Mouse (Mus musculus): Measurements from ENCODE around the gene Depdc5.
"Not testable (repeated sequence)": the region's sequence is repeated elsewhere in the genome, so short reads cannot be mapped to it uniquely, and the experiment has no call there.

Depdc5 gene

DNA sequence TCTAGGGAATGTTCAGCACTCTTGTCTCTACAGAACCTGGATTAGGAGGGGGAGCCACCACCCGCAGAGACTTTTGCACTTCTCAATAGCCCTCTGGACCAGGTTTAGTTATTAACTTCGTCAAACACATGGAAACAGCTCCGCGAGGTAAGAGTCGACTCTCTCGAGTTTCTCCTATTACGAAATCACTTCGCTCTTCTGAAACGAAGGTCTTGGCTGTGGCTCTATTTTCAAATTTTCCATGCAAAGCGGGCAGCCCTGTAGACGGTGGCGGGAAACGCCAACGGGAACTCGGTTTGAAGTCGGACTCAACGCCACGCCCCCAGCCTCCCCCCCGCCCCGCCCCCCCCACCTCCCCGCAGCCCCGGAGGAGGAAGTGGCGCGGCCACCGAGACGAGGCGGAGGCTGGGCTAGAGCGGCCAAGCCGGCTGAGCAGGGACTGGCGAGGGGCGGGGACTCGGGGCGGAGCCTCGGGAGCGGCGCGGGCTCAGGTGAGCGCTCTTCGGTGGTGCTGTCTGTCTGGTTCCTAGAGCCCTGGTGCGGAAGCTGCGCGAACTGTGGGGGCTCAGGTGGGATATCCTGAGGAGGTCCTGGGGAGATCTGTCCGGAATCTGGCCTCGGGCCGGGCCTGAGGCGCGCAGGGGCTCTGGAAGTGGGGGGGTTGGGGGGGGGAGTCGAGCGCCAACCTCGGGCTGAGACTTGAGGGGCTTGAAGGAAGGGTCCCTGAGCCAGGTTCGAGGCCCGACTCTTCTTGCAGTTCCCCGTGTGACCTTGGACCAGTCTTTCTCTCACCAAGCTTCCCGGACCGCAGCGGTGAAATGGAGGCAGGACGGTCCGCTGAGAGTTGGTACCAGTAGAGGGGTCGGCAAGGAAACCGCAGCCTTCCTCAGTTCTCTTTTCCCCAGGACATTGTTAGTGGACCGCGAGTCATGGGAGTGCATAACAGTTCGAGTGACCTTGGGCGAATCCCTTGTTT lies at the start of gene Depdc5:
Gene Depdc5, plus strand, starts transcription at position 449 of the 976 bp plus-strand sequence.
- peak; percentile 91 to 92 for DNase-seq (ENCODE audit: low spot score in 2 of 2)

DNA sequence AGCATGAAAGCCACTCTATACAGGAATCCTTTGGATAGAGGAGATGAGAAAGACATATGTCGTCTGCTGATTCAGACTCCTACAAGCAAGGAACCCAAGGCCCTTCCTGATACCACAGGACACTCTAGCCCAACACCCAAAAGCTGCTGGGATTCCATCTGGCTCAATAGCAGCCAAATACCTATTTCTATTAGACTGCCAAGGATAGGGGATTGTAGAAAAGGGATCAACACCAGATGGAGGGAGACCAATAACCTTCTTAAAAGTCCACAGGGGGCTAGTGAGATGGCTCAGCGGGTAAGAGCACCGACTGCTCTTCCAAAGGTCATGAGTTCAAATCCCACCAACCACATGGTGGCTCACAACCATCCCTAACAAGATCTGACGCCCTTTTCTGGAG lies 48.1 kb upstream of the Depdc5 start:
- DNase-seq (ENCODE audit: low spot score in 2 of 2) = no peak

DNA sequence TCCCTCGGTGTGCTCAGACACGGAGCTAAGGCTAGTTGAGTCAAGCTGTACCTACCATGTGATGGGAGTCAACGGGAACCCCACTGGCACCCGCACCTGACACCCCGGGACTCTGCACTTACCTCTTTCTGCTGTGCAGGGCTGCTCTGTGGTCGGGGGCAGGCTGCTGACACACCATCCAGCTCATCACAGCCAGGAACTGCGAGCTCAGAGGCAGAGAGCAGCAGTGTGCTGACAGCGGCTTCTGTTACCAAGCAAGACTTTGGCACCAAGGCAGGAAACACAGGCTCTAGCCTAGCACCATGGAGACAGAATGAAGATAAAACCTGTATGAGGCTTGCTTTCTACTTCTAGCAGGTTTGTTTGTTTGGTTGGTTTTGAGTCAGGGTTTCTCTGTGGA lies 43.0 kb upstream of the Depdc5 start:
- no peak for DNase-seq (ENCODE audit: low spot score in 2 of 2)

DNA sequence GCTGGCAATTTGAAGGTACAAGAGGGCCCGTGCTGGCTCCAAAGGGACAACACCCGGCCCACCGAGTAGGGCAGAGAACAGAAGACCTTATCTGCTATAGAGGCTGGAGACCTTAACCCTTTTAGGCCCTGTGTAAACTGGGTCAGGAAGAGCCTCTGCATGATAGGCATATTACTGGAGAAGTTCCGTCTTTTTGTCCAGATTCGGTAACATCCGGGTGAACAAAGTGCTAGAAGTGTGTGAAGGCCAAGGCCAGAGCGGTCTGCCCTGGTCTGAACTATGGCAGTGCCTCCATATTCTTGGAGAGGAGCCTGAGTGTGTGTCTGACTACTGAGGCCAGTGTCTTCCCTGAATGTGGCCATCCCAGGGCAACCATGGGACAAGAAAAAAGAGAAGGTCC lies 36.5 kb upstream of the Depdc5 start, which contains the start of gene Gm20671:
Gene Gm20671, minus strand, starts transcription at position 101 of the 400 bp plus-strand sequence.
- DNase-seq (ENCODE audit: low spot score in 2 of 2) = no peak

DNA sequence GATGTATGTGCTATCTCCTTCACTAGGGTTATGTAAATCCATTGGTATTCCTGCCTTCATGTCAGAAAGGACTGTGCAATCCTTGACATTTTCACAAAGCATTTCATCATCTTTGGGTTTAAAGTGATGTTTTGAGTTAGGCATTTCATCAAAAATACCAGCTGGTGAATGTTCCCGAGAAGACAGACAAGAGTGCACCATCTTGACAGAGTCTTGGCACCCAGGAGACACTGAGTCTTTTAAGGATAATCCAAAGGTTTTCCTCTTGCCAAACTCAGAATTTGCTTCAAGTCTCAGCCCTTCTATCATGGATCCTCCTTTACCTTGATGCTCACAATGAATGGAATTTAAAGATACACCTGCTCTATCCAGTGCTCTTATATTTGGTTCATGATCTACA lies 34.7 kb upstream of the Depdc5 start:
- not testable (repeated sequence) for DNase-seq (ENCODE audit: low spot score in 2 of 2)

DNA sequence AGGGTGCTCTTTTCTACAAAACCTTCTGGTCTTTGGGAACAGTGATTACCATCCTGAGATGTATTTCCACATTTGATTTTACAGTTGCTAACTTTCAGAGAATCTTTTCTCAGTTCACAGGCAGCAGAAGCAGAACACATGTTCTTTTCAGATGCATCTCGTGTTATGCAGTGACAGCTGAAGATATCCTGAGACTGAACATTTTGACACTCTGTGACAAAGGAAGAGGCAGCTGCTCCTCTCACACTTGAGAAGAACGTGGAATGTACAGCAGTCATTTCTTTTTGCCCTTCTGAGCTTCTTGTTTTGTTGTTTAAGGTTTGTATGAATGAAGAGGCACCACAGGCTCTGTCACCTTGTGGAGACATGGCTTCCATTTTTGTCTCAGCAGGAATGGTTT lies 33.4 kb upstream of the Depdc5 start:
- no peak for DNase-seq (ENCODE audit: low spot score in 2 of 2)

DNA sequence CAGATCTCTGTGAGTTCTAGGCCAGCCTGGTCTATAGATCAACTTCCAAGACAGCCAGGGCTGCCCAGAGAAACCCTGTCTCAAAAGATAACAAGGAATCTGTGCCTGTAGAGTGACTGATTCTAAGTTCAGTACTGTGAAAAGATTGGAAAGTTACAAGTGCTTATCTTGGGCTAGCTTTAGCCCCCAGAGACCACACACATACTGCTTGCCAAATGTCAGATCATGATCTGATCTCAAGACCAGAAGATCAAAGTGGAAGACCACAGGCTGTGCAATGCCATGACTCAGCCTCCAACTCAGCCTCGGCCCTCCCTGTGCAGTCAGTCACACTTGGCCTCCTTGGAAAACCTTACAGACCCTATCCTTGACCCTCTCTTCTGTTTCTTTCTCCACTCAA lies 29.0 kb upstream of the Depdc5 start:
- no peak for DNase-seq (ENCODE audit: low spot score in 2 of 2)

DNA sequence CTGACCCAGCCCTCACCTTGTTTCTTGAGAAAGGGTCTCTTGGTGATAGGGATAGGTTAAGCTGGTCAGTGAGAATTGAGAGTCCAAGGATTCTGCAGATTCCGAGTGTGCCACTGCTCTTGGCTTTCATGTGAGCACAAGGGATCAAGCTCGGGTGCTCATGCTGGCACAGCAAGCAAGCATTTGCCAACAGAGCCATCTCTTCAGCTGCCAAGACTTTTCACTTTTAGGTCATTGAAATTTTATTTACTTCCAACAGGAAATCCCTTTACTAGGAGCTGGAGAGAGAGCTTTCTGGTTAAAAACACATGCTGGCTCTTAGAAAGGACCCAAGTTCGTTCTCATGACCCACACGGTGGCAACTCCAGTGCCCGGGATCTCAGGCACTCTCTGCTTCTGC lies 26.5 kb upstream of the Depdc5 start:
- DNase-seq (ENCODE audit: low spot score in 2 of 2) = no peak

DNA sequence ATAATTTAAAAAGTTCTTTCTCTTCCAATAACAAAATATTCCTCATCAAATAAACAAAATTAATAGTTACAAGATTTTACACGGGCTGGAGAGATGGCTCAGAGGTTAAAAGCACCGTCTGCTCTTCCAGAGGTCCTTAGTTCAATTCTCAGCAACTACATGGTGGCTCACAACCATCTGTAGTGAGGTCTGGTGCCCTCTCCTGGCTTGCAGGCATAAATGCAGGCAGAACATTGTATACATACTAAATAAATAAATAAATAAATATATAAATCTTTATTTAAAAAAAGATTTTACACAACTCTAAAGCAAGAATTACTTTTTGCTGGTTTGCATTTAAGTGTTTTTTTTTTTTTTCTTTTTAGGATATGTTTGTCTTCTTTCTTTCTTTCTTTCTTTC lies 23.5 kb upstream of the Depdc5 start:
- DNase-seq (ENCODE audit: low spot score in 2 of 2) = no peak

DNA sequence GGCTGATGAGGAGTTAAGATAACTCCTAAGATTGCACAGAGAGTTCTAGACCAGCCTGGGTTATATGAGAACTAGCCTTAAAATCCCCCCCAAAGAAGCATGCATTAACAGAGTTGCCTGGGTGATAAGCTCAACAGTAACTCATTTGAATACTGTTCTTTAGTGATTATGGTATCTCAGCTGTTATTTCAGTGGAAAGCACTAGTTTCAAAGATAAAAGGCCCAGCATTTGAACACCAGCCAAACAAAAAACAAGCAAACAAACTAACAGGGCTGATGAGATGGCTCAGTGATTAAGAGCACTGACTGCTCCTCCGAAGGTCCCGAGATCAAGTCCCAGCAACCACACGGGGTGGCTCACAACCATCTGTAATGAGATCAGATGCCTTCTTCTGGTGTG lies 14.3 kb upstream of the Depdc5 start:
- no peak for DNase-seq (ENCODE audit: low spot score in 2 of 2)

DNA sequence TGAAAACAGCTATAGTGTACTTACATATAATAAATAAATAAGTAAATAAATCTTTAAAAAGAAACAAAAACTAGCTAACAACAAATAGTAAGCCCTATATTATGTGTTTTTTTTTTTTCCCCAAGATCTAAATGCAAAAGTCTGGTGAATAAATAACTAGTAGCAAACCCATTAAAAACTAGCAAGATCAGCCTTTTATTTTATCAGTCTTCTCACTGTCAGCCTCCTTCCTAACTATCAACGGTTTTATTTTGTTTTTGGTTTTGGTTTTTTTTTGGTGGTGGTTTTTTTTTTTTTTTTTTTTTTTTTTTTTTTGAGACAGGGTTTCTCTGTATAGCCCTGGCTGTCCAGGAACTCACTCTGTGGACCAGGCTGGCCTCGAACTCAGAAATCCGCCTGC lies 13.9 kb upstream of the Depdc5 start:
- not testable (repeated sequence) for DNase-seq (ENCODE audit: low spot score in 2 of 2)

DNA sequence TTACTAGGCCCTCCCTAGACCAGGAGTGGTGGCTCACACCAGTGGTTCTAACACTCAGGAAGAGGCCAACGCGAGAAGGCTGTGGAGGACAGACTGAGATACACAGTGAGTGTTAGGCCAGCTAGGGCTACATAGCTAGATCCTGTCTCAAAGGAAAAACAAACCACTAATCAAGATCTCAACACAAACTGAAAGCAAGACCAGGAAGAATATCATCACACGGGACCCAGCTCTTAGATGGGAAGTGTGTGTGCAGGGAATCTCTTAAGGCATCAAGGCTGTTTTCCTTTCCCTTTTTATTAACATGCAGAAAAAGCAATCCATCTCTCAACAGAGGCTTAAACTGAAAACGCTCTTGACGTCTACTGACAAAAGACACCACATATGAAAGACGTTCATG lies 11.5 kb upstream of the Depdc5 start:
- no peak for DNase-seq (ENCODE audit: low spot score in 2 of 2)

DNA sequence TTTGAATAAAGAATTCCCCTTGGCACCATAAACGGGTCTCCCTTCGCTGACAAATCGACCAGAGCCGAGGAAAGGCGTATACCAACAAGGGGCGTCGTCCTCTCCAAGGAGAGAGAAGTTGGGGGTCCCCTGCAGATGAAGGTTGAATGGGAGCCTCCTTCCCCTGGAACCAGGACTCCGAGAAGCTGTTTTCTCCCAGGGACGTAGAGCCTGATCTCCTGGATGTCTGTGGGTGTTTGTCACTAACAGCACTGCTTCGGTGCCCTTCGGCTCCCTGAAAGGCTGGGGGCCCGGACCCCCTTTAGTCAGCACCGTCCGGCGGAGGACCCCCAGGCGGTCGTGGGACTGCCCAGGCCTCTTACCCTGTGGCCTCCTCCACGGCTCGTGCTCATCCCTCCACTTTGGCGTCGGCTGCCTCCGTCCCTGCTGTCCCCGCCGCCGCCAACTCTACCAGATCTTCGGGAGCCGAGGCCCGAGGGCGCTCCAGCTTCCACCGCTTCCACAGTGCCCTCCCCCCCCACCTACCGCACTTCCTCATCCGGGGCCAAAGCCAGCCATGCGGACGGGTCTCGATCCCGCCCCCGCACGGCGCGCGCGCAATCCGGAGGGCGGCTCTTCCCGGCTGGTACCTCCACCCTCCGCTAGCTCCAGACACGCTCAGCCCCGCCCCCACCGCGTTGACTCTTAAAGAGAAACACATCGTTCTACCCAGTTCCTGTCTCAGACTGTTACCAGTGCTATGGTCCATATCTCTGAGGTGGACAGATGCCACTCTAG lies 9.6 kb upstream of the Depdc5 start, which contains the start of gene Prr14l:
Gene Prr14l, minus strand, starts transcription at position 526 of the 777 bp plus-strand sequence.
- DNase-seq (ENCODE audit: low spot score in 2 of 2) = peak; percentile 95 to 99

DNA sequence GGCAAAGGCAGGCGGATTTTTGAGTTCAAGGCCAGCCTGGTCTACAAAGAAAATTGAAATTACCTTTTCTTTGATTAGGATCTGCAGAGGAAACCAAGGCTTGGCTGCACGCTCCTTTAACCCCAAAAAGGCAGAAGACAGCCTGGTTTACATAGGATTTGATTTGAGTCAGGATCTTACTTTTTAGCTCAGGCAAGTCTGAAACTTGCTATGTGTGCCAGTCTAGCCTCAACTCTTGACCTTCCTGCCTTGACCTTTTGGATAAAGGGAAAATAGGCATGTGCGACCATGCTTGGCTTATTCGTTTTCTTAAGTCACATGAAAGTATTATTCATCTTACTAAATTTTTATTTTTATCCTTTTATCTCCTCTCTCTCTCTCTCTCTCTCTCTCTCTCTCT lies 8.7 kb upstream of the Depdc5 start:
- DNase-seq (ENCODE audit: low spot score in 2 of 2) = no peak

DNA sequence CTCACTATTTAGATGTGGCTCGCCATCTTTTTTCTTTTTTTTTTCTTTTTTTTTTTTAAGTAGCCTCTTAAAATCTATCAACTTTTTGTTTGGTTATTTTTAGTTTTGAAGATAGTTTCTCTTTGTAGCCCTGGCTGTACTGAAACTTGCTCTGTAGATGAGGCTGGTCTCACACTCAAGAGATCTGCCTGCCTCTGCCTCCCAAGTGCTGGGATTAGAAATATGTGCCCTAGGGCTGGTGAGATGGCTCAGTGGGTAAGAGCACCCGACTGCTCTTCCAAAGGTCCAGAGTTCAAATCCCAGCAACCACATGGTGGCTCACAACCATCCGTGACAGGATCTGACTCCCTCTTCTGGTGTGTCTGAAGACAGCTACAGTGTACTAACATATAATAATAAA lies 8.2 kb upstream of the Depdc5 start:
- DNase-seq (ENCODE audit: low spot score in 2 of 2) = not testable (repeated sequence)

DNA sequence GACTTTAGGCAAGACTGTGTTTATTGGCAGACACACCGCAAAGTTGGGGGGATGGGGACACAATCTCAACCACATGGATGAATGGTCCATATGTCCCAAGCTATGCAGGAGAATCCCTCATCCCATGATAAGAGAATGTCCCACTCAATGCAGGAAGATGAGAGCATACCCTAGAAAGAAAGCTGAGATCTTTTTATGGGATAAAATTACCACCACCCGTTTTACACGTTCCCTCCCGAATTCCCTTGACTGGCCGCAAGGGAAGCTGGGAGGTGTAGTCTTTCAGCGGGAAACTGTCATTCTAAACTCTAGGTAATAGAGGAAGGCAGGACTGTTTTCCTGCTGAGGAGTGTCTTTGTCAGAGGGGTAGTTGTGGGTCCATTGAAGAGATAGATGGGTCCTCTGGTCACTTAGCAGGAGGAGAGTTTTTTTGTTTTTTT lies 5.7 kb upstream of the Depdc5 start:
- no peak for DNase-seq (ENCODE audit: low spot score in 2 of 2)

DNA sequence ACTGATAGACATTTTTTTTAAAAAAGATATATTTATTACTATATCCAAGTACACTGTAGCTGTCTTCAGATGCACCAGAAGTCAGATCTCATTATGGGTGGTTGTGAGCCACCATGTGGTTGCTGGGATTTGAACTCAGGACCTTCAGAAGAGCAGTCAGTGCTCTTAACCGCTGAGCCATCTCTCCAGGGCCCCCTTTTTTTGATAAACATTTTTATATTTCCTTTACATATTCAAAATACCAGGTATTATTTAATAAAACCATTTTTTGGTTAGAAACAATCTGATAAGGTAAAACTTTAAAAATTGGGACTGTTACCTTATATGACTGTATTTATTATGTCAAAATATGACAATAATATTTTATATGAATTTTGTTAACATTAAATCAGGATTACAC lies 2.4 kb upstream of the Depdc5 start:
- DNase-seq (ENCODE audit: low spot score in 2 of 2) = no peak

DNA sequence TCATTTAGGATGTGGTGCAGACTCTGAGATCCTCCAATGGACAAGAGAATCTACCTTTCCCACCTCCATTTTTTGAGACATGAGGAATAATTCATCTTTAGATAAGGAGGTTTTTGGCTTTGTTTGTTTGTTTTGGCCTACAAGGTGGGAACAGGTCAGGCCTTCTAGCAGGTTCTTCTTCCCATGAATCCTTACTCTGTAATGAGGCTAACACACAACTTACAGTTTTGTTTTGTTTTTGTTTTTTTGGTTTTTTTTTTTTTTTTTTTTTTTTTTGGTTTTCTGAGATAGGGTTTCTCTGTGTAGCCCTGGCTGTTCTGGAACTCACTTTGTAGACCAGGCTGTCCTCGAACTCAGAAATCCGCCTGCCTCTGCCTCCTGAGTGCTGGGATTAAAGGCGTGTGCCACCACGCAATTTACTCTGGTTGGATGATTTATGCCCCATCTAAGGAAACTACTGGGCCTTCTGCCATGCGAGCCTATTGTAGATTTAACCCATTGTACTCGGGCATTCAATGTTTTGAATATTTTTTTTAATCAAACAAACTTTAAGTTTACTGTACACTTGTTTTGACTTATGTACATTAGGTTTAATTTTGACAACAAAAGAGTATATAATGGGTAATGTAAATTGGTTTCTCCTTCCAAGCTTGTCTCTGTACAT lies 900 bp upstream of the Depdc5 start:
- DNase-seq (ENCODE audit: low spot score in 2 of 2) = no peak

DNA sequence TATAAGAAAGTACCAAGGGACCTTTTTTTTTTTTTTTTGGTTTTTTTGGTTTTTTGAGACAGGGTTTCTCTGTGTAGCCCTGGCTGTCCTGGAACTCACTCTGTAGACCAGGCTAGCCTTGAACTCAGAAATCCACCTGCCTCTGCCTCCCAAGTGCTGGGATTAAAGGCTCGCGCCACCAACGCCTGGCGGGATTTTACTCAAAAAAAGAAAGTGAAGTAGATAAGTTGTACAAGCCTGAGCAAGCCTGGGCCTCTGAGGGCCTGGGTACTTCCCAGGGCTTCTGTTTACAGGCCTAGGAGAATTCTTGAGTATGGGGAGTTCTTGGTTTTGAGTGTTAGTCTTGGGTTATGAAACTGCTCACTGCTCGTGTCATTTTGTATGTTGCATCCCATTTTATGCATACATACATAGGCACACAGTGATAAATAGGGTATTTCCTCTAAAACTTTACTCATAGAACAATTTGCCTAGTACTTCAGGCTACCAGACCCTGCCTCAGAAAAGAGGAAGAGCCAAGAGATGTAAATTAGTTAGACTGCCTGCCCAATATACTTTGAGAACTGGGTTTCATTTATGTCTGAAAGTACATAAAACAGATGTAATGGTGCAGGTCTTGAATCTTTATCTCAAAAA lies 6.0 kb downstream of the Depdc5 start:
- DNase-seq (ENCODE audit: low spot score in 2 of 2) = no peak

DNA sequence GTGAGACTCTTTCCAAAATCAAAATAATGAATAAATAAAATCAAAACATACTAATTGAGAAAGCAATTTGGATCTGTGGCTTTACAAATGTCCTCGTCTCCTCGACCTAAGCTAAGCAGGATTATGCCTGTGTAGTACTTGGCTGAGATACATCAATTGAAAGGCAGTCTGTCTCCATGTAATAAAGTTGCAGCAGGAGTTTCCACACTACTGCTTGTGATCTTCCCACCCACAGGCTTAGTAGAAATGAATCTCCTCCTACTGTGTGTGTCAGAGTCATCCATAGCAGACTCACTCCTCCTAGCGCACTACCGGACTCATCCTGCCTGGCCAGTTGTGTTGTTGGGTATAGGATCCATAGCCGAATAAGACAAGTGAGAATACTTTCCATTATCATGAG lies 8.8 kb downstream of the Depdc5 start:
- DNase-seq (ENCODE audit: low spot score in 2 of 2) = no peak

DNA sequence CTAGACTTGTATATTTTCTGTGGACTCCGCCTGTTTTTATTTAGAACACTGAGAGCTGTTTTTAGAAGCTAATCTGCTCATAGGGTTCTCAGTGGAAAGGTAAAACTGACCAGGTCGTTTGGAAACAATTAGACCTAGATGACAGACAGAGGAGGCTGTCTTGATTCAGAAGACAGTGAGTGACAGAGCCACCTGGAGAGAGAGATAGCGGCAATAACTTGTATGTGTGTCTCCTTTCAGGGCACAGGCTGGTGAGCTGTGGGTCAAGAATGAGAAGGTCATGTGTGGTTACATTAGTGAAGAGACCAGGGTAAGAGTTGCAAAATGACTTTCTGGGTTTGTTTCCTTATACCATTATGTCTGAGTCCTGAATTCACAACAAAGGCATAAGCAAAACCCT lies 23.2 kb downstream of the Depdc5 start:
- DNase-seq (ENCODE audit: low spot score in 2 of 2) = no peak

DNA sequence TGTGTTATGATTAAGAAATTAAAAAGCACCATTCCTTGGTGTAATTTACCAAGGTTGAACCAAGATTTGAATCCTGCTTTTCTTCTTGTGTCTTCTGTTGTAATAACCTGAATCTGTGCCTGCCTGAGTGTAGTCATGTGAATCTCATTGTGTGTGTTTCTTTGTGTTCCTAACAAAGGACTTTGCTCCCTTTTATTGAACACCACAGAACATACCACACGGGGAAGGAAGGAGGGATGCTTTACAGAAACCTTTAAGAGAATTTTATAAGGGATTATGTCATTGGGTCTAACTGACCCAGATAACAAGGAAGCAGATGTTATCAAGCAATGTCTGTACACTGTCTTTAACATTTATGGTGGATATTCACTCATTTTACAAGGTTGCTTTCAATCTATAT lies 44.0 kb downstream of the Depdc5 start:
- no peak for DNase-seq (ENCODE audit: low spot score in 2 of 2)
